Mouse (Mus musculus) liver (tissue): ENCODE data around the gene Them5.
A peak's percentile ranks its signal among the peaks of the same experiment; 100 is the strongest.

ENCODE experiments used
- DNase-seq: peaks from one replicate; pipeline ENCODE4 v3.0.0-alpha.2; 2020; ENCODE audit warnings: mixed read lengths

The Them5 gene

GRCm38 (mm10) chr3:94341959-94342422 lies at the start of gene Them5:
TSS of gene Them5 (plus strand) at chr3:94342099.
- no peak for DNase-seq

DNA sequence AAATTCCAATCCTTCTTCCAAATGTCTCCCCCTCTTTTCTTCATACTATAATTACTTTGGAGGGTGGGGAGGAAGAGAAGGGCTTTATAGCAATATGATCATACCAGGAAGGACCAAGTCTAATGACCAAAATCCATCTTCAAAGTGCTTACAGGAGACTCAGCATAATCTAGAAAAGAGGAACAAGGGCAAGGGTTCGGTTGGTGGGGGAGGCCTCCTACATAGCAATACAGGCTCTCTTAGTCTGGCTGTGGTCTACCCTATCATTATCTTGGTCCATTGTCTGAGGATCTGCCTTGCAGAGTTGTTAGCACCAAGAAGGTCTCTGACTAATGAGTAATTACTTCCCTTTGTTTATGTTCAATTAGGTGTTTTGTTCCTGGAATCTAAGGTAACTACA lies 36.4 kb upstream of the Them5 start:
- DNase-seq = no peak

DNA sequence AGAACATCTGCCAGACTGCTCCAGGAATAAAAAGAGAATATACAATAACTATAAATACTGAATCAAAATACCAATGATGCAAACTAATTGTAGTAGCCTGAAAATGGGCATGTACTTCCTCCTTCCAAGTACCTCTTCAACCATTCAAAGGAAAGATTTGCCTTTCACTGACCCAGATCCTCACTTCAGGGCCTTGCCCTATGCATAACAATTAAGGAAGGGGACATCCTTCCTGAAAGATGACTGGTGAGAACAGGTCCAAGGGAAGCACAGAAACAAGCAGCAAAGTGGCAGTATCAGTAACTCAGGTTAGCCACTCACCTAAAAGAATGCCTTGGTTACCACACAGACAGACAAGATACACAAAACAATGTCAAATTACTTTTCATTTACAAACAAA lies 34.9 kb upstream of the Them5 start:
- no peak for DNase-seq

DNA sequence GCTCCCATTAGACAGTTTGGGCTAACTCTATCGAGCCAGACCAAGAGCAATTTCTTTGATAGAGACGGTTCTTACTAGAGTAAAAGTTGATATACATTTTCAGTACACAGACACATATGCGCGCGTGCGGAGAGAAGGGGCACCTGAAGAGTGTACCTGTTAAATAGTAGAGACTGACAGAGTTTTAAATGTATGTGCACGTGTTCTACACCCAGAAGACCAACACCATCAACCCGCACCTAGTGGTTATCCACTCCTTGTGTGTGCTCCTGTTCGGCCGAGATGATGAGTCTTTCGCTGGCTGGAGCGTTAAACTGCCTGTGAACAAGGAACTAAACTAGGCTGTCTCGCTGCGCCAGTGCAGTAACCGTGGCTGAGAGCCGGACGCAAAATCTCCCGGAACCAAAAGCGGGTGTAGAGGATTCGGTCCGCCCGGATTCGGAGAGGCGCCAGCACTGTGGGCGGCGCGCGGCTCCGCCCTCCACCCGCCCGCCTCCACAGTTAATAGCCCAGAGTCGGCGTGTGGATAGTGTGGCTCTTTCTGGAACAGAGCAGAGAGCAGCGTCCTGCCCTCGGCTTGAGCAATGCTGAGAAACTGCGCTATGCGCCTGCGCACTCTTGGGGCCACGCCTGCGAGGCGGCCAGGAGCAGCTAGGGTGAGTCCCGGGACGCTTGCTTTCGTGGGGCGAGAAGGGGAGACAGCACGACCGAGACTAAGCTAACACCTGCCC lies 32.1 kb upstream of the Them5 start, which contains the start of gene Them4:
Gene Them4, plus strand, starts transcription at position 457 of the 731 bp plus-strand sequence.
- DNase-seq = peak; percentile 90

DNA sequence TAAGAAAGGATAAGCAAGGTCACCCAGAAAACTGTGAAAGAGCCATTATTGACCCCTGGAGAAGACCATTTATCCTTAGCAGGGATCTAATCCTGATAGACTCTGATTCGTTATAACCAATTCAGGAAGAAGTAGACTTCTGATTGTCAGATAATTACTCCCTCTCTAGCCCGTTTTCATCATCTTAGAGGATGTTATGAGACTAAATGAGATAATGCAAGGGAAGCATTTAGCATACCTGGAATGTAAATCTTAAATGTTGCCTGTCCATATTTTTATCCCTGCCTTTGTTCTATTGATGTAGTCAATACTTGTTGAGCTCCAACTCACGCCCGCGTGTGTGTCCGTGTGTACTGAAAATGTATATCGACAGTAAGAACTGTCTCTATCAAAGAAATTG lies 31.4 kb upstream of the Them5 start:
- no peak for DNase-seq

DNA sequence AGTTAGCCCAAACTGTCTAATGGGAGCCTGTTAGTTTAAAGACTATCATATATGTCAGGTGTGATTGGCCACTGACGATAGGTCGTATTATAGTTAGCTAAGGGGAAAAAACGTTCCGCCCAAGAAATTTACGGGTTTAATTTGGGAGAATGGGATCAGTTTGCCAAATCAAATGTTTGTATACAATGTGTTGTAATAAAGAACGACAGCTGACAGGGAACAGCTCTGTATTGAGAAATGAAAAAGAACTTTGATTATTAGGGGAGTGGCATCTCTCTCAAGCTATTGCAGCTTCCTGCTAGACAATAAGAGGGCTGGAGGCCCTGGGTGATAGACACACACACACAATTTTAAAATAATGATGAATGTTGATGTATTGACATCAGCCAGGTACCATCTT lies 31.0 kb upstream of the Them5 start:
- DNase-seq = no peak

GRCm38 (mm10) chr3:94311376-94311775 lies 30.5 kb upstream of the Them5 start:
- DNase-seq = no peak

DNA sequence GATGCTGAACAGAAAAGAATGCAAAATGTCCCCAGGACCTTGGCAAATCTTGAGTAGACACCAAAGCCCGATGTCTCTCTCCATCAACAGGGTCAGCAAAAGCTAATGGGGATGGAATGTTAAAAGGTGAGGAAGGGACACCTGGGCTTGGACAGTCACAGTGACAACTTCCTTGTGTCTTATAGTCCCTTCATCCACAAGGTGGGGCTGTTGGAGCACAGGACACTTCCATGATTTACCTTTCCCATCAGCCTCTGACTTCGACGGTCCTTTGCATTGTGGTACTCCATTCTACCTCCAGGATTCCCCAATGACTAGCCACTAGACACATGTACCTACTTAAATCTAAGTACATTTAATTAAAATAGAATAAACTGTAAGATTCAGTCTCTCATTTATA lies 13.2 kb upstream of the Them5 start:
- no peak for DNase-seq

GRCm38 (mm10) chr3:94334442-94334841 lies 7.5 kb upstream of the Them5 start:
- no peak for DNase-seq

- no peak for DNase-seq
Observed at GRCm38 (mm10) chr3:94338522-94338921, 3.4 kb upstream of the Them5 start.

DNA sequence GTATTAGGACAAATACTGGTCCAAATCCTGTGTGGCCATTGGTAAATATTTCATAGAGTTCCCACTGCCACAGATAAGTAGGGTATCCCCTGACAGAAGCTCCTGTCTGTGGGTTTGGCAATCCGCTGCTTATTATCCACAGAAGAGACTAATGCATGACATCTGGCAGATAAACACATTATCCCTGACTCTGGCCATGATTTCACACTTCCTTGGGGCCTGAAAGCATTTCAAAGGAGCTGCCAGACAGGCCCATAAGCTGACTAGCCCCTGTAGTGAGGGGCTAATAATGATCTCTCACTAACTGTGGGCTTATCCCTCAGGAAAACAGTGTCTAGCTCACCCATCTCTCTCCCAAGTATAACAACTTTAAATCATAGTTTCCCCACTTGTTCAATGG lies 653 bp downstream of the Them5 start:
- no peak for DNase-seq

GRCm38 (mm10) chr3:94344182-94344581 lies 2.3 kb downstream of the Them5 start:
- DNase-seq = no peak

DNA sequence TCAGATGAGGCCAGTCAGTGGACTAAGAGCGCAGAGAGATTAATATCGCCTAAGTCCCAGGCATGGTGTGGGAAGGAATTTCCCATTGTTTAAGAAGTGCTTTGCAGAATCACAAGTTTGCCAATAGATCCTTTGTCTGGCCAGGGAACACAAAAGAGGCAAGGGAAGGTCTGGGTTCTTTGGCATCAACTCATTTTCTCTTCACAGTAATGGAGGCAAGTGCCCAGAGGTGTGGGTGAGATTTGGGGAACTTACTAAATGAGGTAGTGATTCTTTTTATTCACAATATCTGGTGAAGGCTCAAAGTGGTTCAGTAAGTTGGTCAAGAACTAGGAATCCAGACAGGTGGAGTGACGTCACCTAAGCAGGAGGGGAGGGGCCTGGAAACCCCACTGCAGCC lies 3.0 kb downstream of the Them5 start:
- no peak for DNase-seq

GRCm38 (mm10) chr3:94348146-94348545 lies 6.2 kb downstream of the Them5 start:
- no peak for DNase-seq

DNA sequence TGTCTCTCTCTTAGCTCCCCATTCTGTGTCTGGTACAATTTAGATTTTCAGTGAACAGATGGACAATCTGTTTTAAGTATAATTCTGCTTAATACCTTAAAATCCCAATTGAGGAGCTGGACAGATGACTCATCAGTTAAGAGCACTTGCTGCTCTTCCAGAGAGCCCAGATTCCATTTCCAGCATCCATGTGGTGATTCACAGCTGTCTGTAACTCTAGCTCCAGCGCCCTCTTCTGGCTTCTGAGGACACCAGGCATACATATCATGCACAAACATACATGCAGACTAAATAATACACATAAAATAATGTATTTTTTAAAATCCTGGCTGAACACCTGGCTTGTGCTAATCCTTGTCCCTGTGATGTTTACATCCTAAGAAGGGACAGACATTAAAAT lies 18.9 kb downstream of the Them5 start:
- DNase-seq = no peak

GRCm38 (mm10) chr3:94362138-94362537 lies 20.2 kb downstream of the Them5 start, which contains the start of gene C2cd4d:
TSS of gene C2cd4d (plus strand) at chr3:94362438.
- DNase-seq = no peak

- DNase-seq = no peak
Observed at GRCm38 (mm10) chr3:94363291-94364153, 21.6 kb downstream of the Them5 start.

GRCm38 (mm10) chr3:94364154-94364526 lies 22.2 kb downstream of the Them5 start:
- no peak for DNase-seq

- peak; percentile 59 for DNase-seq
Observed at GRCm38 (mm10) chr3:94366761-94367160, 24.9 kb downstream of the Them5 start.

DNA sequence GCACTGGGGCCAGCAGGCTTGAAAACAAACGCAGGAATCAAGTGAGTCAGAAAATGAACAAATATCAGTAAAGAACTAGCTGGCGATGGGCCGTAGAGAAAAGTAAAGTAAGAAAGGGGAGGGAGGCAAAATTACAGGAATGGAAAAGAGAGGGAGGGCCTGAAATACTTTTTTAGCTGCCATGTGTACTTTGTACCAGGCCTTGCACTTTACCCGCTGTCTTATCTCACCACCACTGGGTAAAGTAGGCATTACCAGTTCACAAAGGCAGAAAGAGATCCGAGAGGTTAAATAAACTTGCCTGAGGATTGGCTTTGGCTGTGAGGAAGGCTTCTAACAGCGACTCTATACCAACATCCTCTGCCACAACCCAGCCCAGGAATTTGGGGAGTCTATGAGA lies 25.6 kb downstream of the Them5 start:
- DNase-seq = no peak

GRCm38 (mm10) chr3:94368631-94369030 lies 26.7 kb downstream of the Them5 start:
- no peak for DNase-seq

DNA sequence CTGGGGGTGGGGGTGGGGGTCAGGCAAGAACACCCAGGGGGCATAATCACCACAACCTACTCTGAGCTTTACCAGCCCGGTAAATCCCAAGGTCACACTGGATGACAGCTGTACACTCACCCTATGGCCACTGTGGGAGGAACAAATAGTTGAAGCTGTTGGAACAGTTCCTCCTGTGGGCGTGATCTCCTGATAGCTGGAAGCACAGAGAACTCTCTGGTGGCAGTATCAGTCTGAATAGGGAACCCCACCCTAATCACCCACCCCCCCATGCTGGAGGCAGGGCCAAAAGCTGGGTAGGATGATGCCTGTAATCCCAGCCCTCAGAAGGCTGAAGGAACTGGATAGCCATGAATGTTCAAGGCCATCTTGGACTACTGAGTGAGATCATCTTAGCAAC lies 27.8 kb downstream of the Them5 start:
- no peak for DNase-seq

DNA sequence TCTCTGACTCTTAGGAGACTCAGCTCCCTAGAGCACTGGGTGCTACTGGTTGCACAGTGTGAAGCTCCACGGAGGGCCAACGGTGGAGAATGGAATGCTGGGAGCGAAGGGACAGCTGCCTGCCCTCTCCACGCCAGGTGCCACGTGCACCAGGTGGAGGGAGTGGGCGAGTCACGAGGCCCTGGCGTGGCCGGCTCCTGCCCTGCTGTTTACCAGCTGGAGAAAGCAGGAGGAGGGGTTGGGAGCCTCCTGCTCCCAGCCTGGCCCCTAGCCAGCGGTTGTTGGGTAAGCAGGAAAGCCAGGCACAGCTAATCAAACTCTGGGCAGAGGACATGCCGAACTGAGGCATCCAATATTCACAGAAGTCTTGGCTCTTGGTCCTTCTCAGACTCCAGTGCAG lies 29.7 kb downstream of the Them5 start:
- peak; percentile 64 for DNase-seq

DNA sequence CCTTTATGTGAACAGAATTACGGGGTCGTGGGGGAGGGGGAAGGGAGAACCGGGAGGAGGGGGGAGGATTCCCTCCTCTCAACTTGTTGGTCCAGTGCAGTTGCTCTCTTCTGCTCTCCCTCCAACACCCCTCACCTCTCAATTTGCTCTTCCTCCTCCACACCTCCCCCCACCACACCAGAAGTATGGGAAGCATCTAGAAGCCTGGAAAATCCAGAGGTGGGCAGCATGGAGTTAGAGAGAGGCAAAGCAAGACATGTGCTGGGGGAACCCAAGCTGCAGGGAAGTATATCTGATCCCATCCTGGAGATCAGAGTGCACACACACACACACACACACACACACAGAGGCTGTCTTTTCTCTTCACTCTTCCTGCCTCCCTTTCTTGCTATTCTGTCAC lies 30.1 kb downstream of the Them5 start:
- no peak for DNase-seq
